Mouse (Mus musculus): ENCODE data around the gene Cpt2. TPM values are rescaled to one million over a fixed set of nuclear protein-coding genes. Genes with fewer than 3 reads are reported as not detected.
A peak's percentile ranks its signal among the peaks of the same experiment; 100 is the strongest.

The Cpt2 gene
- polyA plus RNA-seq, 1 experiment from 2014 or later: 22.7 TPM

DNA sequence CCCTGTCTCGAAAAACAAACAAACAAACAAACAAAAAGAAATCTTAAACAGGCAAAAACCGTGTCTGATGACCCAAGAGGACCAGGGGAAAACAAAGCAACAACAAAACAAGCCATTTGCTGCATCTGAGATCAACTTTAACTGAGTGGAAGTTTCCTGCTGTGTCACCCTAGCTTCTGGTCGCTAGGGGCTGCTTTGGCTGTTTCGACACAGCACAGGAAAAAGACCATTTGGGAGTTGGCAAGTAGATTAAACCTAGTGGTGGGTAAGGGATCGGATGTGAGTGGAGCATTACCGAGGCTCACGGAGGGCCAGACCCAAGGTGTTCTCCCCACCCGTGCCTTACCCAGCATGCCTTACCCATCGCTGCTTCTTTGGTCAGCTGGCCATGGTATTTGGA is 16.8 kb downstream of the Cpt2 start:
- no peaks in the 10 kb centered on the region for H3K27me3 ChIP-seq
- peaks cover 45% of the 10 kb centered on the region for H3K36me3 ChIP-seq
- WGBS: 88% methylated on average over 9 of the region's 9 CpGs
- H3K9me3 ChIP-seq: no peaks in the 10 kb centered on the region
- ATAC-seq (ENCODE audit: low read depth): no peak
- H3K4me1 ChIP-seq (replicated peaks): no peaks in the 10 kb centered on the region
- no peak overlapping the region for H3K4me3 ChIP-seq
- no peak overlapping the region for H3K9ac ChIP-seq
- no peak overlapping the region for H3K4me2 ChIP-seq
- H3K27ac ChIP-seq (replicated peaks): no peak overlapping the region

DNA sequence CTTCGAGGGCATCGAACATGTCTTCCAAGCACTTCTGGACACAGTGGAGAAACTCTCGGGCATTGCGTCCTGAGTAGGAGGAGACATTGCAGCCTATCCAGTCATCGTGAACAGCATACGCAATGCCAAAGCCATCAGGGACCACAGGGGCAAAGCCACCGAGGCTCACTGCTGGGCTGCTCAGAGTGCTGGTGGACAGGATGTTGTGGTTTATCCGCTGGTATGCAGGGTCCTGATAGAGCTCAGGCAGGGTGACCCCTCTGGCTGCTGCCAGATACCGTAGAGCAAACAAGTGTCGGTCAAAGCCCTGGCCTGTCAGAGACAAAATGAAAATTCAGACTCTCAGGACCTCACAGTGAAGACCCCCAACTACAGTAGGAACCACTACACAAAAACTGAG is 19.2 kb downstream of the Cpt2 start:
- no peaks in the 10 kb centered on the region for H3K27me3 ChIP-seq
- H3K36me3 ChIP-seq: peaks cover 30% of the 10 kb centered on the region
- H3K27ac ChIP-seq (replicated peaks): no peak overlapping the region
- H3K4me1 ChIP-seq (replicated peaks): no peaks in the 10 kb centered on the region
- WGBS: 93% methylated on average over 10 of the region's 10 CpGs
- H3K9ac ChIP-seq: no peak overlapping the region
- H3K4me2 ChIP-seq: no peak overlapping the region
- H3K4me3 ChIP-seq: no peak overlapping the region
- no peak for ATAC-seq (ENCODE audit: low read depth)
- no peaks in the 10 kb centered on the region for H3K9me3 ChIP-seq

DNA sequence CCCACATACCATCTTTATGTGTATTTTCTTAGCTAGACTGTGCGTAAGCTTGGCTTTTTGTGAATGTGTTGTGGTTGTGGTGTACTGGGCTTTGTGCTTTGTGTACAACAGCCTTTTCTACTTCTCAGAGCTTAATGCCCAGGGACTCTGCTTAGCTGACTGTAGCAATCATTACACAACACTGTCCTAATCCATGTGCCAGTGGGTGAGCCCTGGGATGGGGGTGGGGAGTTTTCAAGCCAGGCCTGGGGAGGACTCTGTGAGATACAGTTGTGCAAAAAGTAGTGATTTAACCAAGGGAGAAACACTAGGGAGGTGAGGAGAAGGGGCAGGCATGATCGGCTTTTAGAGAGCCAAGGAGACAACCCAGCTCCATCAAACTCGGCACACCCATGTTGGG is 23.2 kb downstream of the Cpt2 start:
- Histone ChIP-seq H3K36me3 (peaks cover 44% of the 10 kb centered on the region), H3K27ac (replicated peaks) (no peak overlapping the region), H3K4me1 (replicated peaks) (no peaks in the 10 kb centered on the region), H3K27me3 (no peaks in the 10 kb centered on the region), H3K4me2 (no peak overlapping the region), H3K9ac (no peak overlapping the region), H3K4me3 (no peak overlapping the region), H3K9me3 (no peaks in the 10 kb centered on the region)
- ATAC-seq (ENCODE audit: low read depth): no peak
- 86% methylated on average over 3 of the region's 3 CpGs for WGBS

DNA sequence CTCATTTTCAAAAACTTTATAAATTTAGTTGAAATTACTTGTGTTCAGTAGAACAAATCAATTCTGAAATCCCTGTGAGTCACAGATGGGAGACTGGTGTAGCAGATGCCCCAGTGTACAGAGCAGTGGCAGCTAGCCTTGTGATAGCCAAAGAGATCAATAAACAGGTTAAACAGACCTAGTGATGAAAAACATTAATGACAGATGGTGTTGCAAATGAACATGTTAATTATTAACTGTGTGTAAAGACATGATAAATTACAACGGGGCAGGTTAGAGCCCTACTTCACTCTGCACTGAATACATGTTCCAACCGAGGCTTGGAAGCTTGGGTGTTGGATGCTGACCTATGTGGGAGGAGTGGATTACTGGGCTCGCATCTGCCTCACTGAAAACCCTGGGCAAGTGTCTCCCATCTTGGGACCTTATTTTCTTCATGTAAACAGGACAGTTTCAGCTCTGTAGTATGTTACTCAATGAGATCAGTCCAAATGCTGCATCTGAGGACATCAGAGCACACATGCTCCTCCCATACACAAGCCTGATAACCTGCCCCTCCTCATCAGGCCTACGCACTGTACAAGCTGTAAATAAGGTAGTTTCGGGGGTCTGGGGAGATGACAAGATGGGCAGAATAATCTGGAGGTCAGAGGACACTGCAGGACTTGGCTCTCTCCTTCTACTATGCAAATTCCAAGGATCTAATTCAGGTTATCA is 24.0 kb downstream of the Cpt2 start:
- Histone ChIP-seq H3K4me3 (no peak overlapping the region), H3K27me3 (no peaks in the 10 kb centered on the region), H3K27ac (replicated peaks) (no peak overlapping the region), H3K9me3 (no peaks in the 10 kb centered on the region), H3K36me3 (peaks cover 48% of the 10 kb centered on the region), H3K9ac (no peak overlapping the region), H3K4me2 (no peak overlapping the region), H3K4me1 (replicated peaks) (no peaks in the 10 kb centered on the region)
- no peak for ATAC-seq (ENCODE audit: low read depth)
- WGBS: 85% methylated on average over 5 of the region's 5 CpGs

DNA sequence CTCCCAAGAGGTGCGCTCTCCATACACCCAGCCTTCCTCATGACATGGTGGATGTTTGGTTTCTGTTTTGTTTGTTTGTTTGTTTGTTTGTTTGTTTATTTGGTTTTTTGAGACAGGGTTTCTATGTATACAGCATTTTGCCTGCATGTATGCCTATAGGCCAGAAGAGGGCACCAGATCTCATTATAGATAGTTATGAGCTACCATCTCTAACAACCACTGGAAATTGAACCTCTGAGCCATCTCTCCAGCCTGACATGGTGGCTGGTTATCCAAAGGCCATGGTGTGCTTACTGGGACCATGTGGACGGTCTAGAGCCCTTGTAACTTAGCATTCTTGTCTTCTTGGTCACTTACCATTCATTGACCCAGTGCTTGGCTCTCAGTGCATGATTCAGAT is 30.7 kb downstream of the Cpt2 start:
- 86% methylated on average over 2 of the region's 2 CpGs for WGBS
- no peak overlapping the region for H3K4me2 ChIP-seq
- H3K4me3 ChIP-seq: no peak overlapping the region
- H3K27ac ChIP-seq (replicated peaks): no peak overlapping the region
- no peak overlapping the region for H3K9ac ChIP-seq
- ATAC-seq (ENCODE audit: low read depth): no peak
- no peaks in the 10 kb centered on the region for H3K9me3 ChIP-seq
- H3K27me3 ChIP-seq: no peaks in the 10 kb centered on the region
- H3K36me3 ChIP-seq: peaks cover 58% of the 10 kb centered on the region
- peaks cover 15% of the 10 kb centered on the region for H3K4me1 ChIP-seq (replicated peaks)

DNA sequence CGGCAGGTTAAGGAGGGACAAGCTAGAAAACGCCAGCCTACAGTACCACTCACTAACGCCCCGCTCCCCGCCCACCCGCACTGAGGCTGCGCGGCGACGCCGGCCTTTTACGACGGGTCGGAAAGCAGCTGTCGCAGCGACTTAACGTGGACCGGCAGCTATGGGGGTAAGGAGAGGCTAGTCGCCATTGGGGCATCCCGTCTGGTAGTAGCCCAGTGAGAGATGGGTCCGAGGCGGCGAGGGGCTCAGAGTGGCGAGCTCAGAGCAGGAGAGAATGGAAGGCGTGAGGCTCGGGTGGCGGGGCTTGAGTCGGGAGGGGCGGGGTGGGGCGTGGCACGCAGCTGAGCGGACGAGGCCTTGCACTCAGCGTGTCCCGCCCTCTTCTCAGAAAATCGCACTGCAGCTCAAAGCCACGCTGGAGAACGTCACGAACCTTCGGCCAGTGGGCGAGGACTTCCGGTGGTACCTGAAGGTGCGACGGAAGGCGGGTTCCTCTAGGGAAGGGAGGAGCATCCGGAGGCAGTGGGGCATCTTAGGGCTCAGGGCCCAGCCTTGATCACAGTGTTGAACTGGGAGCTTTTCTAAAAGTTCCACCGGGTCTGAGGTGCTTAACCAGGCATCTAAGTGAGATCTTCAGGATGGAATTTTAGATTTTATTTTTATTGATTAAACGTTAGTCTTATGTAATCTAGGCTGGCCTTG is 33.5 kb downstream of the Cpt2 start, which contains the start of gene 0610037L13Rik:
Gene 0610037L13Rik (plus strand): TSS at position 83 of the 702 bp plus-strand sequence.
- Histone ChIP-seq H3K9me3 (no peaks in the 10 kb centered on the region), H3K9ac (peak within 1 kb of the TSS; percentile 86), H3K4me1 (replicated peaks) (peaks cover 15% of the 10 kb centered on the region), H3K4me2 (peak within 1 kb of the TSS; percentile 93), H3K36me3 (peaks cover 52% of the 10 kb centered on the region), H3K27ac (replicated peaks) (peak within 1 kb of the TSS; percentile 94), H3K27me3 (no peaks in the 10 kb centered on the region), H3K4me3 (peak within 1 kb of the TSS; percentile 60)
- under 1% methylated on average over 48 of the region's 48 CpGs for WGBS
- peak; percentile 96 for ATAC-seq (ENCODE audit: low read depth)

DNA sequence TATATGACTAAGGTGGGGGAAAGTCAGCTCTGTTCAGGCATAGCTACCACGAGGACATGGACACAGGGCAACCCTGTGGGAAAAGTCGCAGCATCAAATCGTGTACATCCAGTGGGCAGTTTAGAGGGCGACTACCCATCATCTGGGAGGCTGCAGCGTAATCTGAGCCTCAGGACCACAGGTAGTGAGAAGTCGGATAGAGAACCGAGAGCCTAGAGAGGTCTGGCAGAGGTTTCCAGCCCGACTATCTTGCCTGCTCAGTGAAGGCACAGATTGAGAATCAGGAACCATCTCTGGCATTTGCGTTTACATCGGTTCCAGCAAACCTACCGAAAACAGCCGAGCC is 34.1 kb downstream of the Cpt2 start:
- peak overlapping the region; percentile 86 for H3K9ac ChIP-seq
- peak overlapping the region; percentile 60 for H3K4me3 ChIP-seq
- H3K27ac ChIP-seq (replicated peaks): peak overlapping the region; percentile 94
- H3K4me2 ChIP-seq: peak overlapping the region; percentile 93
- peak; percentile 48 for ATAC-seq (ENCODE audit: low read depth)
- H3K36me3 ChIP-seq: peaks cover 52% of the 10 kb centered on the region
- H3K4me1 ChIP-seq (replicated peaks): peaks cover 15% of the 10 kb centered on the region
- no peaks in the 10 kb centered on the region for H3K9me3 ChIP-seq
- WGBS: 1% methylated on average over 12 of the region's 12 CpGs
- H3K27me3 ChIP-seq: no peaks in the 10 kb centered on the region

DNA sequence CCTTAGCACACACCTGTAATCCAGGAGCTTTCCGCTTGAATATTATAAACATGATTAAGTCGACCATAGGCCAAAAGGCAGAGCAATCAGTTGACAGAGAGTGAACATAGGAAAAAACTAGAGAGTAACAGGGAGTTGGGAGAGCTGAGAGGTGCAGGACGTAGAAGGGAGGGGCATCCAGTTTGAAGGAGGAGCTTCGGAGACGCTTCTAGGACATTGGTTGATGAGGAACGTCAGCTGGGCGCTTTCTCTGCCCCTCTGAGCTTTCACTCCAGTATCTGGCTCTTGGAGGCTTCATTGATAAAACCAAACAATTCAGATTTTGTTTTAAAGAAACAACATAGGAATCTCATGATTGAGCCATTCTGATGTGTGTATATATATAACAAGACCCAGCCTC is 37.0 kb downstream of the Cpt2 start:
- Histone ChIP-seq H3K9me3 (no peaks in the 10 kb centered on the region), H3K27ac (replicated peaks) (no peak overlapping the region), H3K4me3 (no peak overlapping the region), H3K9ac (no peak overlapping the region), H3K4me1 (replicated peaks) (peaks cover 15% of the 10 kb centered on the region), H3K36me3 (peaks cover 58% of the 10 kb centered on the region), H3K27me3 (no peaks in the 10 kb centered on the region), H3K4me2 (no peak overlapping the region)
- no peak for ATAC-seq (ENCODE audit: low read depth)
- WGBS: 81% methylated on average over 7 of the region's 7 CpGs

DNA sequence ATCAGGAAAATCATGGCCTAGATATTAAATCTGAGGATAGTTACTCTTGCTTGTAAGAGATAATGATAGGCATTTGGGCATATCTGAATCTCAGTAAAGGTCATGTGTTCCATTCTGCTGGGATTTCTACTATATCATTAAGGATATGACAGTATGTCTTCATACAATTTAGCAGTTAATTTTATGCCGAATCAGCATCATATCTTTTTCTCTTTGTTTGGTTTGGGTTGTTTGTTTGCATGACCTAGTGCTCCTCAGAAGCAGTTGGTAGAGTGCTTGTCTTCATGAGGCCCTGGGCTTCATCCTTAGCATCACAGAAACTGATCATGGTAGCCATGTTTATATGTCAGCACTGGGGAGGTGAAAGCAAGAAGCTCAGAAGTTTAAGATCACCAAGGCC is 41.8 kb downstream of the Cpt2 start:
- no peak for ATAC-seq (ENCODE audit: low read depth)
- H3K4me2 ChIP-seq: no peak overlapping the region
- no peaks in the 10 kb centered on the region for H3K9me3 ChIP-seq
- WGBS: 93% methylated on average over 1 of the region's 1 CpGs
- no peak overlapping the region for H3K27ac ChIP-seq (replicated peaks)
- H3K27me3 ChIP-seq: no peaks in the 10 kb centered on the region
- H3K9ac ChIP-seq: no peak overlapping the region
- H3K4me3 ChIP-seq: no peak overlapping the region
- peaks cover 51% of the 10 kb centered on the region for H3K36me3 ChIP-seq
- H3K4me1 ChIP-seq (replicated peaks): peaks cover 20% of the 10 kb centered on the region

DNA sequence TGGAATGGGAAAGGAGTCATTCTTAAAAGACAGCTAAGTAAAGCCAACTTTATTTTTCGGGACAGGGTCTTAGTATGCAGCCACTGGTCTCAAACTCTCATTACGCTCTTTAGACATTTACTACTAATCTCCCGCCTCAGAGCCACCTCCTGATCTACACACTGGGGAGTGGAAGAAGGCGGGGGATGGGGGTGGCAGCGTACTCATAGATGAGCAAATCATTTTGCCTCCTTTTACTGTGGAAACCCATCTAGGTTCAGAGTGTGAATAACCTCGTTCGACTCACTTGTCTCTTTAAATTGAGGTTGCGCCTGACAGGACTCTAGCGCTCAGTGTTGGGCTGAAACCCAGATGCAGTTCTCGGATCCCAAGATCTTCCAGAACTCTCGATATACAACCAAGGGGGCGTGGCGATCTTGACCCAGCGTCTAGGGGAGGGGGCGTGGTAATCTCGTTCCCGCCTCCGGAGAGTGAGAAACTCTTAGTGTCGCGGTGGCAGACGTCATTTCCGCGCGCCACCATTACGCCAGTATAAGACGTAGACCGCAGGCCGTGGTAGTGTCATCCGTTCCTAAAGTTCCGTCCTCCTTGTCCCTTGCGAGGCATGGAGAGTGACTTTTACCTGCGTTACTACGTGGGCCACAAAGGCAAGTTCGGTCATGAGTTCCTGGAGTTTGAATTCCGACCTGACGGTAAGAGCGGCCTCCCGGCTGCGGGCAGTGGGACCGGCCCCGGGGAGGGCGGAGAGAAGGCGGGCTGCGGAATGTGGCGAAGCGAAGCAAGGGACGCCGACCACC is 44.0 kb downstream of the Cpt2 start, which contains the start of gene Magoh:
Gene Magoh (plus strand): TSS at position 502 of the 797 bp plus-strand sequence.
- H3K27ac ChIP-seq (replicated peaks): peak within 1 kb of the TSS; percentile 76

DNA sequence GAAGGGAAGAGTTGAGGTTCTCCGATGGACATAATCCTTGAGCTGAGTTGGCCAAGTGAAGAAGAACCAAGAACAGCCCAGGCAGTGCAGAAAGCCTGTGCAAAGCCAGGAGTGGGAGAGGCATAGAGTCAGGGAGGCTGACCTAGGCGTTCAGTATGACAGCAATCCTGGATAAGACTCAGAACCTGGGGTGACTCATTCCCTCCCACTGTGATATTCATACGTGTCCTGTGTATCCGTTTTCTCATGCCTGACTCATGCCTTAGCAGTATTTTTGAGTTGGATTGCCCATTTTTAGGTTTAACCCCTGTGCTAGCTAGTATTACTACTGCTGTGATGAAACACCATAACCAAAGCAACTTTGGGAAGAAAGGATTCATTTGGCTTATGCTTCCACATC is 58.5 kb downstream of the Cpt2 start:
- Histone ChIP-seq H3K36me3 (peaks cover 79% of the 10 kb centered on the region), H3K9ac (no peak overlapping the region), H3K27me3 (no peaks in the 10 kb centered on the region), H3K27ac (replicated peaks) (no peak overlapping the region), H3K4me3 (no peak overlapping the region), H3K9me3 (no peaks in the 10 kb centered on the region), H3K4me1 (replicated peaks) (no peaks in the 10 kb centered on the region), H3K4me2 (no peak overlapping the region)
- 94% methylated on average over 4 of the region's 4 CpGs for WGBS
- ATAC-seq (ENCODE audit: low read depth): no peak

More for the DNA sequence above, 44.0 kb downstream of the Cpt2 start, which contains the start of gene Magoh:
- Histone ChIP-seq H3K27me3 (no peaks in the 10 kb centered on the region), H3K4me1 (replicated peaks) (peaks cover 20% of the 10 kb centered on the region), H3K36me3 (peaks cover 36% of the 10 kb centered on the region), H3K9ac (peak within 1 kb of the TSS; percentile 86), H3K4me3 (peak within 1 kb of the TSS; percentile 70), H3K9me3 (no peaks in the 10 kb centered on the region), H3K4me2 (peak within 1 kb of the TSS; percentile 89)
- peak; percentile 96 for ATAC-seq (ENCODE audit: low read depth)
- WGBS: 3% methylated on average over 48 of the region's 48 CpGs

DNA sequence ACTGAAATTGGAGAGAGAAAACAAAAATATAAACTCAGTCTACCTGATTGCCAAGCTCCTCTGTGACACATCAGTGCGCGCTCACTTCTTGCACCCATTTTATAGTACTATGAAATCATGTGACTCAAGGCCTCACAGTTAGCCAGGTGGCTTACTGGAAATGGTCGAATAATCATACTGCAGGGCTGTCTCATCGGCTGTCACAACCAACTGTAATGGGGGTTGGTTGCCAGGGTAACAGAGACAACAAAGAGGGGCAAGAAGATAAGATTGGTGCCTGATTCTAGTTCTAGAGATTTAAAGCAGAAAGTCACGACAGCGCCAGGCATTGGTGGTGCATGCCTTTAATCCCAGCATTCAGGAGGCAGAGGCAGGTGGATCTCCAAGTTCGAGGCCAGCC is 64.4 kb downstream of the Cpt2 start:
- no peaks in the 10 kb centered on the region for H3K9me3 ChIP-seq
- H3K9ac ChIP-seq: no peak overlapping the region
- no peak for ATAC-seq (ENCODE audit: low read depth)
- H3K27me3 ChIP-seq: no peaks in the 10 kb centered on the region
- no peak overlapping the region for H3K4me3 ChIP-seq
- peaks cover 93% of the 10 kb centered on the region for H3K36me3 ChIP-seq
- WGBS: 91% methylated on average over 7 of the region's 7 CpGs
- H3K4me1 ChIP-seq (replicated peaks): no peaks in the 10 kb centered on the region
- H3K27ac ChIP-seq (replicated peaks): no peak overlapping the region
- no peak overlapping the region for H3K4me2 ChIP-seq
